Mouse (Mus musculus) heart, embryonic 11.5 days (tissue): Measurements from ENCODE around the gene Psmb9. TPM values are rescaled to one million over a fixed set of nuclear protein-coding genes. Genes with fewer than 3 reads are reported as not detected.

Experiments
- ATAC-seq: fragments of 200-750 bp; cut with Nextera tagmentation; replicated peaks from 2 replicates; pipeline ENCODE4 v1.8.0; 2017; ENCODE audit warnings: moderate library complexity; ENCODE audit not compliant: insufficient number of reproducible peaks, low FRiP score, low TSS enrichment
- H3K27ac ChIP-seq: fragments of 300-500 bp; sonication (generic); 2 replicates; pipeline ENCODE4 v1.5.1; 2014; ENCODE audit warnings: mild to moderate bottlenecking, low read depth, low read length
- H3K27me3 ChIP-seq: fragments of 300-500 bp; sonication (generic); 2 replicates; pipeline ENCODE4 v1.6.1; 2014; ENCODE audit warnings: mild to moderate bottlenecking, low read length, mixed read lengths; ENCODE audit not compliant: control insufficient read depth, insufficient read depth
- H3K36me3 ChIP-seq: fragments of 300-500 bp; sonication (generic); 2 replicates; pipeline ENCODE4 v1.6.1; 2014; ENCODE audit warnings: mild to moderate bottlenecking, low read length, moderate library complexity, mixed read lengths; ENCODE audit not compliant: control insufficient read depth, insufficient read depth
- H3K4me1 ChIP-seq: fragments of 300-500 bp; sonication (generic); 2 replicates; pipeline ENCODE4 v1.6.1; 2014; ENCODE audit warnings: low read length; ENCODE audit not compliant: control insufficient read depth, insufficient read depth
- H3K4me2 ChIP-seq: fragments of 300-500 bp; sonication (generic); 2 replicates; pipeline ENCODE4 v1.6.1; 2014; ENCODE audit warnings: mild to moderate bottlenecking, moderate library complexity
- H3K4me3 ChIP-seq: fragments of 300-500 bp; sonication (generic); 2 replicates; pipeline ENCODE4 v1.5.1; 2014; ENCODE audit warnings: low read depth, low read length
- H3K9ac ChIP-seq: fragments of 300-500 bp; sonication (generic); 2 replicates; pipeline ENCODE4 v1.6.1; 2014; ENCODE audit warnings: mild to moderate bottlenecking, low read depth, low read length, moderate library complexity
- H3K9me3 ChIP-seq: fragments of 300-500 bp; sonication (generic); replicated peaks from 2 replicates; pipeline ENCODE4 v1.6.1; 2016; ENCODE audit warnings: low read length; ENCODE audit not compliant: control insufficient read depth
- WGBS: fragments of 180-500 bp; shearing (Covaris S2); extraction: QIAGEN DNeasy Blood & Tissue Kit; methylation state at CpG from one replicate; pipeline ENCODE4 v1.1.7; 2014; ENCODE audit not compliant: insufficient replicate concordance; 5-methylcytosine and 5-hydroxymethylcytosine counted together
- polyA plus RNA-seq: library from polyadenylated mRNA; unstranded; fragments of >200 nt; fragmentation: Nextera tagmentation; extraction: Ambion mirVana; gene quantifications from 2 replicates; pipeline ENCODE4 v1.2.1, GENCODE M21; 2014

Psmb9 gene
- polyA plus RNA-seq, 1 experiment from 2014 or later: 0.59 TPM

DNA sequence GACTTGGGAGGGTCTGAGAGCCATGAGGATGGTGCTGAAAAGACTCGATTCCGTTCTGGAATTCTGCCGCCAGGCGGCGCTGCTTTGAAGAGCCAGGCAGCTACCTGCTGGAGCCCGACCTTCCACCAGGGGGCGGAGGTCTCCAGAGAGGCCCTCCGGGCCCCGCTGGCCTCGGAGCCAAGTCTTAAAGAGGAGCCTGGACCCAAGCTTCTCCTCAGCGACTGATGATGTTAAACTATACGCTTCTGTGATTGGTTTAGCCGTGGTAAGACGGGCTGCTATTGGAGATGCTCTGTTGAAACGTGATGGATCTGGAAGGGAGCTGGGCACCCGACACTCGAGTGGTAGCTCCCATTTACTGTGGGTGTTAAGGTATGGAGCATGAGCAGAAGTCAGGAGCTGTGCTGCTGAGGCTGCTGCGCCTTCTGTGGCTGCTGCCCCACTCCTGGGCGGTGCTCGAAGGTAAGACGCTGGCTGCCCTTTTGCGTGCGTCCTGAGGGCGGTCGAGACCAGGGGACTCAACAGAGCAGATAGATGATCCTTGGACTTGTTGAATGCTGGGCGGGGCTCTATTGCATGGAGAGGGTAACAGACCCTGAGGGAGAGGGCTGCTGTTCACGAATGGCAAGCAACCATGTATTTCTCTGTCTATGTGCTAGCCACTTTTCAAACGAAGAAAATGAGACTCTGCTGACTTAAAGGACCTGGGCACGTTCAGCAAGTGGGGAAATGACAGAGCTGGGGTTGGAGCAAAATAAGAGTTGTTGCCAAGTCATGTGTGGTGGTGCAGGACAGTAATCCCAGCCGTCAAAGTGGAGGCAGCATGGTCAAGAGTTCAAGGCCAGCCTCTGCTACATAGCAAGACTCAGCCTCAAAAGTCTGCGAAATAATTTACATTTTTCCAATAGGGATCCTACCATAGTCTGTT is 52.0 kb downstream of the Psmb9 start:
- Histone ChIP-seq H3K27me3 (peaks cover 41% of the 10 kb centered on the region), H3K36me3 (no peaks in the 10 kb centered on the region), H3K4me1 (peaks cover 7% of the 10 kb centered on the region), H3K4me3 (peak overlapping the region; percentile 36), H3K9ac (no peak overlapping the region), H3K4me2 (peak overlapping the region; percentile 77), H3K27ac (no peak overlapping the region), H3K9me3 (no peaks in the 10 kb centered on the region)
- WGBS: 6% methylated on average over 31 of the region's 31 CpGs
- ATAC-seq: peak; percentile 89

DNA sequence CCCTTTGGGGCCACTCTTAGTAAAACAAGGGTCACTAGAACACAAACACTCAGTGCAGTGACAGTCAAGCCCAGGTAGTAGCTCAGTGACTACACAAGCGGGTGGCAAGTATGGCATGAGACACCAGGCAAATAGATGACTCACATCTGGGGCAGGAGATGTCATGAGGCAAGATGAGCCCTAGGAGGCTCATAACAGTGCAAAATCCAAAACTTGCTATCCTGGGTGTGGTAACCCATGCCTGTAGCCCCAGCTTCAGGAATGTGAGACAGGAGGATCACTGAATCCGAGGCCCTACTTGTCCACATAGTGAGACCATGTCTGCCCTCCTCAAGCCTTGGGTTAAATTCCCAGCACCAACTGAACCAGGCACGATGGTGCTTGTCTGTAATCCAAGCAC is 53.1 kb downstream of the Psmb9 start:
- H3K4me2 ChIP-seq: no peak overlapping the region
- H3K27me3 ChIP-seq: peaks cover 33% of the 10 kb centered on the region
- 0 out of 2 replicates have a peak, but pooled peaks cover 3% of the 10 kb centered on the region for H3K4me1 ChIP-seq
- 79% methylated on average over 3 of the region's 3 CpGs for WGBS
- no peaks in the 10 kb centered on the region for H3K36me3 ChIP-seq
- no peak for ATAC-seq
- H3K27ac ChIP-seq: no peak overlapping the region
- no peaks in the 10 kb centered on the region for H3K9me3 ChIP-seq
- H3K9ac ChIP-seq: no peak overlapping the region
- H3K4me3 ChIP-seq: no peak overlapping the region

DNA sequence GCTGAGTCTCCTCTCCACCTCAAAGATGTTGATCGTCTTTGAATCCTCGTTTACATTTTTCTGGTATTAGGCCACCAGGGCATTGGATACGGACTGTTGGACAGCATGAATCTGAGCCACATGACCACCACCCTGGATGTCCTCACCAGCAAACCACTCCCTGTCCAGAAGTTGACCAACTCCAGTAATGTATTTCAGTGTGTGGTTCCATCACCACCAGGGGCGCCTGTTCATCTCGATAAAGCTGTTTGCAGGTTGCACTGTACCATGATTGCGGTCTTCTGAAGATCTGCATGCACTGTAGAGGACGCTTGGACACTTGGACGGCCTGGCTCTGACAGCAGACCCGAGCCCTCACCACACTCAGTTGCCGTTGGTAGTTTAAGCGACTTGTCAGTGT is 54.3 kb downstream of the Psmb9 start:
- no peak overlapping the region for H3K9ac ChIP-seq
- H3K36me3 ChIP-seq: no peaks in the 10 kb centered on the region
- no peak overlapping the region for H3K4me2 ChIP-seq
- no peak overlapping the region for H3K27ac ChIP-seq
- no peaks in the 10 kb centered on the region for H3K9me3 ChIP-seq
- ATAC-seq: no peak
- 0 out of 2 replicates have a peak, but pooled peaks cover 3% of the 10 kb centered on the region for H3K4me1 ChIP-seq
- WGBS: 75% methylated on average over 11 of the region's 11 CpGs
- H3K27me3 ChIP-seq: peaks cover 24% of the 10 kb centered on the region
- H3K4me3 ChIP-seq: no peak overlapping the region

Other genes starting within 250 kb of the Psmb9 start
- 147 and 151 TPM in 2 replicates for gene Pfdn6, start 247.4 kb downstream of the Psmb9 start, polyA plus RNA-seq
- gene Wdr46, start 247.1 kb downstream of the Psmb9 start, polyA plus RNA-seq: 18.3 and 19.7 TPM in 2 replicates
- 2.8 and 5.9 TPM in 2 replicates for gene B3galt4, start 236.3 kb downstream of the Psmb9 start, polyA plus RNA-seq
- 28.1 and 29.5 TPM in 2 replicates for gene Vps52, start 232.0 kb downstream of the Psmb9 start, polyA plus RNA-seq
- gene Rps18, start 231.8 kb downstream of the Psmb9 start, polyA plus RNA-seq: 1,135 and 1,150 TPM in 2 replicates
- gene H2-K1, start 187.4 kb downstream of the Psmb9 start, polyA plus RNA-seq: 13.8 and 13.9 TPM in 2 replicates
- gene Ring1, start 163.1 kb downstream of the Psmb9 start, polyA plus RNA-seq: 3.9 and 4.4 TPM in 2 replicates
- gene H2-Ke6, start 159.7 kb downstream of the Psmb9 start, polyA plus RNA-seq: 29.4 and 35.5 TPM in 2 replicates
- 61.4 and 67.2 TPM in 2 replicates for gene Slc39a7, start 156.1 kb downstream of the Psmb9 start, polyA plus RNA-seq
- gene Rxrb, start 156.0 kb downstream of the Psmb9 start, polyA plus RNA-seq: 13.8 and 14.6 TPM in 2 replicates
- 0.31 and 0.70 TPM in 2 replicates for gene Col11a2, start 148.3 kb downstream of the Psmb9 start, polyA plus RNA-seq
- gene H2-Oa, start 95.4 kb downstream of the Psmb9 start, polyA plus RNA-seq: 0.34 and 1.2 TPM in 2 replicates
- 6.2 and 8.1 TPM in 2 replicates for gene H2-DMa, start 68.2 kb downstream of the Psmb9 start, polyA plus RNA-seq
- 59.7 and 105 TPM in 2 replicates for gene Brd2, start 65.1 kb downstream of the Psmb9 start, polyA plus RNA-seq
- gene H2-DMb2, start 44.5 kb downstream of the Psmb9 start, polyA plus RNA-seq: 0.20 TPM in 1 of 2 replicates, not detected in the other
- 0.27 and 0.29 TPM in 2 replicates for gene H2-DMb1, start 34.7 kb downstream of the Psmb9 start, polyA plus RNA-seq
- gene Tap1, start 211 bp downstream of the Psmb9 start, polyA plus RNA-seq: 0.63 and 0.86 TPM in 2 replicates
- gene Psmb8, start 10.0 kb upstream of the Psmb9 start, polyA plus RNA-seq: 1.5 and 2.5 TPM in 2 replicates
- gene Tap2, start 15.8 kb upstream of the Psmb9 start, polyA plus RNA-seq: 0.44 and 1.4 TPM in 2 replicates
- gene H2-Ob, start 51.1 kb upstream of the Psmb9 start, polyA plus RNA-seq: not detected in 2 replicates
- gene H2-Ab1, start 69.9 kb upstream of the Psmb9 start, polyA plus RNA-seq: 11.7 and 13.5 TPM in 2 replicates
- gene H2-Aa, start 100.1 kb upstream of the Psmb9 start, polyA plus RNA-seq: not detected in 2 replicates
- 1.5 and 2.3 TPM in 2 replicates for gene H2-Eb1, start 118.1 kb upstream of the Psmb9 start, polyA plus RNA-seq
- not detected in 2 replicates for gene H2-Eb2, start 137.9 kb upstream of the Psmb9 start, polyA plus RNA-seq
- not detected in 2 replicates for gene Btnl2, start 167.1 kb upstream of the Psmb9 start, polyA plus RNA-seq
- not detected in 2 replicates for gene Btnl1, start 189.4 kb upstream of the Psmb9 start, polyA plus RNA-seq
- not detected in 2 replicates for gene BC051142, start 211.1 kb upstream of the Psmb9 start, polyA plus RNA-seq